Mouse (Mus musculus) spleen, adult 18-20 months (tissue): Measurements from ENCODE around the gene Ggt6.

Experiments used
- DNase-seq, 2 experiments: peaks; one replicate each; pipeline ENCODE4 v3.0.0; 2022; ENCODE audit warnings: mixed read lengths in 2 of 2

The Ggt6 gene

GRCm38 (mm10) chr11:72440965-72441664 is 5.8 kb downstream of the Ggt6 start, which contains the start of gene Mybbp1a:
Gene Mybbp1a, plus strand, starts transcription at chr11:72441355.
- peak; percentile 98 to 99 for DNase-seq

- DNase-seq = peak; percentile 58 to 74
Measured at GRCm38 (mm10) chr11:72446311-72447105, 11.2 kb downstream of the Ggt6 start.

GRCm38 (mm10) chr11:72447475-72447874 is 12.1 kb downstream of the Ggt6 start:
- DNase-seq = no peak

- no peak for DNase-seq
Measured at GRCm38 (mm10) chr11:72452140-72452665, 16.9 kb downstream of the Ggt6 start.

GRCm38 (mm10) chr11:72453105-72453953 is 18.0 kb downstream of the Ggt6 start:
- DNase-seq = no peak

- DNase-seq = no peak
Measured at GRCm38 (mm10) chr11:72455694-72456093, 20.4 kb downstream of the Ggt6 start.

- no peak for DNase-seq
Measured at GRCm38 (mm10) chr11:72457995-72458496, 22.7 kb downstream of the Ggt6 start.

- no peak for DNase-seq
Measured at GRCm38 (mm10) chr11:72458502-72458901, 23.2 kb downstream of the Ggt6 start.

- peak in 1 of 2 experiments; percentile 33 for DNase-seq
Measured at GRCm38 (mm10) chr11:72461500-72461981, 26.2 kb downstream of the Ggt6 start.

GRCm38 (mm10) chr11:72464821-72465220 is 29.5 kb downstream of the Ggt6 start:
- no peak for DNase-seq

GRCm38 (mm10) chr11:72465978-72466693 is 30.8 kb downstream of the Ggt6 start:
- DNase-seq = peak; percentile 53 to 60

- DNase-seq = peak in 1 of 2 experiments; percentile 33
Measured at GRCm38 (mm10) chr11:72466694-72467507, 31.6 kb downstream of the Ggt6 start.

GRCm38 (mm10) chr11:72468525-72468924 is 33.2 kb downstream of the Ggt6 start:
- no peak for DNase-seq

GRCm38 (mm10) chr11:72469217-72469616 is 33.9 kb downstream of the Ggt6 start:
- DNase-seq = peak; percentile 27 to 33

- no peak for DNase-seq
Measured at GRCm38 (mm10) chr11:72470004-72470403, 34.7 kb downstream of the Ggt6 start.

- no peak for DNase-seq
Measured at GRCm38 (mm10) chr11:72471381-72471780, 36.1 kb downstream of the Ggt6 start.

- DNase-seq = no peak
Measured at GRCm38 (mm10) chr11:72473540-72473939, 38.2 kb downstream of the Ggt6 start.

GRCm38 (mm10) chr11:72474926-72475325 is 39.6 kb downstream of the Ggt6 start:
- DNase-seq = no peak

- no peak for DNase-seq
Measured at GRCm38 (mm10) chr11:72475408-72475807, 40.1 kb downstream of the Ggt6 start.

- no peak for DNase-seq
Measured at GRCm38 (mm10) chr11:72476074-72476625, 40.8 kb downstream of the Ggt6 start.
